Comparison of ENCODE assay signal across 10 mouse cellular contexts in the genomic region with DNA sequence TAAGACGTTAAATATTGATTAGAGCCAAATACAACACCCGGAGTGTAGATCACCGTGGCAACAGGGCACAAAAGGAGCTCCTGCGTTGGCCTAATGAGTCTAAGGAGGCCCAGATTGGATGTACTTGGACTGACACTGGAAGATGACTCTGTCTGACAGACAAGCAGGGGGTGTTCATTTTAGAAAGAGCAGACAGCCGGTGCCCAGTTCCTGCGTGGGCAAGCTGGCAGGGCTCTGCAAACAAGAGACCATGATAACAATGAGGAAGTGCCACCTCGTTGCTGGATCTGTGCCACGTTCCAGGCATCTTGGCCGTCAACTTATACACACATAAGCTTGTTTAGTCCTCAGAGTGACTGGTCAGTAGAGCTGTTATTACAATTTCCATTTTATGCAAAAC.
DNase-seq lines count a peak whose midpoint lies in the region; ATAC-seq lines count a peak whose summit lies in the region.
"Had no signal": no experiment of that assay in that cellular context is flagged by ENCODE, and none has a peak within 500 bp of the region (broad histone marks: within the 10 kb centered on the region; RNA-seq: fewer than 3 reads in every experiment).

No protein-coding gene starts in this region.

- no peaks in the 10 kb centered on the region for H3K27me3 ChIP-seq in hindbrain, embryonic 15.5 days
- no peaks in the 10 kb centered on the region for H3K27me3 ChIP-seq in hindbrain, embryonic 11.5 days (ENCODE audit: control insufficient read depth, insufficient read depth, low read length)
- H3K27me3 ChIP-seq in kidney, embryonic 15.5 days = no peaks in the 10 kb centered on the region
- H3K27me3 ChIP-seq: limb, embryonic 15.5 days had no signal

- no peaks in the 10 kb centered on the region for H3K36me3 ChIP-seq in hindbrain, embryonic 15.5 days
- no peaks in the 10 kb centered on the region for H3K36me3 ChIP-seq in hindbrain, embryonic 11.5 days (ENCODE audit: control insufficient read depth, insufficient read depth, low read length)
- H3K36me3 ChIP-seq in kidney, embryonic 15.5 days = no peaks in the 10 kb centered on the region
- H3K36me3 ChIP-seq: limb, embryonic 15.5 days had no signal

- no peaks in the 10 kb centered on the region for H3K9me3 ChIP-seq in hindbrain, embryonic 15.5 days
- no peaks in the 10 kb centered on the region for H3K9me3 ChIP-seq in hindbrain, embryonic 11.5 days (ENCODE audit: control insufficient read depth, low read length)
- H3K9me3 ChIP-seq in kidney, embryonic 15.5 days (replicated peaks) = no peaks in the 10 kb centered on the region
- H3K9me3 ChIP-seq: limb, embryonic 15.5 days had no signal

- DNase-seq in hindbrain, embryonic 11.5 days (ENCODE audit: low spot score) = no peak
- DNase-seq in cerebellum, adult 18-20 months = peak; percentile 41 to 45
- DNase-seq in left cerebral cortex, adult 11 months (ENCODE audit: low spot score) = peak; percentile 31
- DNase-seq in lung, postnatal 4 days = peak; percentile 28 to 68
- no peak for DNase-seq in adrenal gland, adult 8-10 months
- no peak for DNase-seq in testis, postnatal 10 days (ENCODE audit: low spot score)
- DNase-seq: B cell, adult 2 months had no signal

- peak; percentile 53; the same call in 1 of the 2 replicates for ATAC-seq in hindbrain, embryonic 15.5 days (ENCODE audit: low FRiP score, low read depth)
- no peak for ATAC-seq in hindbrain, embryonic 11.5 days (ENCODE audit: low FRiP score)
- no peak for ATAC-seq in kidney, embryonic 15.5 days (replicated peaks; ENCODE audit: low FRiP score)

- H3K9ac ChIP-seq in hindbrain, embryonic 15.5 days = no peak overlapping the region
- H3K9ac ChIP-seq in hindbrain, embryonic 11.5 days (ENCODE audit: low read depth, low read length) = no peak overlapping the region
- no peak overlapping the region for H3K9ac ChIP-seq in kidney, embryonic 15.5 days
- H3K9ac ChIP-seq: limb, embryonic 15.5 days had no signal

- 39% methylated on average over 9 of the region's 9 CpGs for WGBS in hindbrain, embryonic 15.5 days
- 77% methylated on average over 9 of the region's 9 CpGs for WGBS in hindbrain, embryonic 11.5 days
- WGBS in kidney, embryonic 15.5 days = 84% methylated on average over 9 of the region's 9 CpGs

- H3K4me2 ChIP-seq in hindbrain, embryonic 15.5 days = no peak overlapping the region
- H3K4me2 ChIP-seq in hindbrain, embryonic 11.5 days (replicated peaks; ENCODE audit: low read depth, low read length) = no peak overlapping the region
- no peak overlapping the region for H3K4me2 ChIP-seq in kidney, embryonic 15.5 days
- H3K4me2 ChIP-seq: limb, embryonic 15.5 days had no signal

- no peak overlapping the region for H3K27ac ChIP-seq in hindbrain, embryonic 15.5 days (replicated peaks)
- no peak overlapping the region for H3K27ac ChIP-seq in hindbrain, embryonic 11.5 days (ENCODE audit: low read depth, low read length)
- no peak overlapping the region for H3K27ac ChIP-seq in kidney, embryonic 15.5 days
- H3K27ac ChIP-seq: limb, embryonic 15.5 days had no signal

- H3K4me1 ChIP-seq in hindbrain, embryonic 15.5 days (replicated peaks) = peaks cover 6% of the 10 kb centered on the region
- H3K4me1 ChIP-seq in hindbrain, embryonic 11.5 days (replicated peaks; ENCODE audit: control insufficient read depth, insufficient read depth, low read length) = no peaks in the 10 kb centered on the region
- 0 out of 2 replicates have a peak, but pooled peaks cover 3% of the 10 kb centered on the region for H3K4me1 ChIP-seq in kidney, embryonic 15.5 days
- H3K4me1 ChIP-seq: limb, embryonic 15.5 days had no signal

- H3K4me3 ChIP-seq in hindbrain, embryonic 15.5 days = no peak overlapping the region
- H3K4me3 ChIP-seq in hindbrain, embryonic 11.5 days (ENCODE audit: low read depth, low read length) = no peak overlapping the region
- H3K4me3 ChIP-seq in kidney, embryonic 15.5 days (replicated peaks) = no peak overlapping the region
- H3K4me3 ChIP-seq: limb, embryonic 15.5 days had no signal

Comparison
In these comparisons a context has a peak if more than half of its experiments do, and no peak if none do; other contexts are left out.
1. DNase-seq: peak in cerebellum, adult 18-20 months (2 of 2), left cerebral cortex, adult 11 months (single experiment) and lung, postnatal 4 days (2 of 2); none in hindbrain, embryonic 11.5 days (single experiment), adrenal gland, adult 8-10 months (single experiment) and testis, postnatal 10 days (single experiment).